Comparison of ENCODE assay signal across 15 mouse cellular contexts in the genomic region with DNA sequence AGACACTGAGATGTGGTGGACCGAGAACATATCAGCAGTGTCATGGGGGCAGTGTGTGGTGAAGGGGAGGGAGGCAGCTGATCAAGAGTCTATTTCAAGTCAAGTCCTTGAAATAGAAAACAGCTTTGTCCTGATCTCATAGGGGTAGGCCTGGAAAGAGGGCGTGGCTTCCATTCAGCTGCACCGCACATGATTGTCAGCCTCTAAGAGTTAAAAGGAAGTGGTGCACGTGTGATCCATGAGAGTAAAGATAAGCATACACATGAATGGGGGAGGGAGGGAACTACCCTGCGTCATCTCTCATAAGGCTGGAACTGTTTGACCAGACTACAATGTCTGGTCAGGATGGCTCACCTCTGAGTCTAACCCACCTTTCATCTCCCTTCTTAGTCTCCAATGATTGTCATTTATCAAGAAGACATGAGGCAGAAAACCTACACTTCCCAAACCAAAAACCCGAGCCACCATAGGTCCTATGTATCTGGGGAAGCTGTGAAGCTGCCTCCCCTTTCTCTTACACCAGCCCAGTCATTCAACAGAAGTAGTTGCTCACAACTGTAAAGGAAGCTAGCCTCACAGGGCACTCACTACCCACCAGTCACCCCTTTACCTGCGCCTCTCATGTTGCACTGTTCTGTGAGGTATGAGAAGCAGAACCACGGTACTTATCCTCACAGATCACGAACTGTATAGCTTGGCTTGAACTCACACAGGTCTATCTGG. TPM values are rescaled to one million over a fixed set of nuclear protein-coding genes. Genes with fewer than 3 reads are reported as not detected.
DNase-seq lines count a peak whose midpoint lies in the region; ATAC-seq lines count a peak whose summit lies in the region.
"Had no signal": no experiment of that assay in that cellular context is flagged by ENCODE, and none has a peak within 500 bp of the region (broad histone marks: within the 10 kb centered on the region; RNA-seq: fewer than 3 reads in every experiment).

No protein-coding gene starts in this region.

- H3K4me1 ChIP-seq in heart, embryonic 15.5 days (replicated peaks), result peaks cover 11% of the 10 kb centered on the region
- H3K4me1 ChIP-seq in liver, embryonic 11.5 days (replicated peaks; ENCODE audit: control insufficient read depth, insufficient read depth, low read length), result no peaks in the 10 kb centered on the region
- no peaks in the 10 kb centered on the region for H3K4me1 ChIP-seq in stomach, embryonic 16.5 days (ENCODE audit: control insufficient read depth, insufficient read depth, low read length)
- peaks cover 19% of the 10 kb centered on the region for H3K4me1 ChIP-seq in forebrain, embryonic 10.5 days
- H3K4me1 ChIP-seq: forebrain, embryonic 15.5 days; limb, embryonic 13.5 days had no signal

- H3K4me3 ChIP-seq in heart, embryonic 15.5 days, result no peak overlapping the region
- no peak overlapping the region for H3K4me3 ChIP-seq in liver, embryonic 11.5 days (ENCODE audit: low read depth, low read length)
- H3K4me3 ChIP-seq in stomach, embryonic 16.5 days (replicated peaks; ENCODE audit: low read length), result no peak overlapping the region
- no peak overlapping the region for H3K4me3 ChIP-seq in forebrain, embryonic 10.5 days
- H3K4me3 ChIP-seq: embryonic facial prominence, embryonic 10.5 days; forebrain, embryonic 15.5 days; limb, embryonic 13.5 days; midbrain, embryonic 13.5 days had no signal

- no peak overlapping the region for H3K9ac ChIP-seq in heart, embryonic 15.5 days
- H3K9ac ChIP-seq in liver, embryonic 11.5 days (ENCODE audit: low read depth, low read length), result no peak overlapping the region
- H3K9ac ChIP-seq in stomach, embryonic 16.5 days (ENCODE audit: low read length), result no peak overlapping the region
- H3K9ac ChIP-seq: forebrain, embryonic 15.5 days; limb, embryonic 13.5 days; midbrain, embryonic 13.5 days had no signal

- peak overlapping the region; percentile 36 for H3K27ac ChIP-seq in heart, embryonic 15.5 days
- H3K27ac ChIP-seq in liver, embryonic 11.5 days (ENCODE audit: low read depth, low read length), result no peak overlapping the region
- H3K27ac ChIP-seq in stomach, embryonic 16.5 days (ENCODE audit: low read length), result no peak overlapping the region
- H3K27ac ChIP-seq in forebrain, embryonic 10.5 days, result no peak overlapping the region
- H3K27ac ChIP-seq: embryonic facial prominence, embryonic 10.5 days; forebrain, embryonic 15.5 days; limb, embryonic 13.5 days; midbrain, embryonic 13.5 days had no signal

- no peaks in the 10 kb centered on the region for H3K36me3 ChIP-seq in heart, embryonic 15.5 days
- no peaks in the 10 kb centered on the region for H3K36me3 ChIP-seq in liver, embryonic 11.5 days (ENCODE audit: control insufficient read depth, insufficient read depth, low read length)
- no peaks in the 10 kb centered on the region for H3K36me3 ChIP-seq in stomach, embryonic 16.5 days (ENCODE audit: control insufficient read depth, insufficient read depth, low read length)
- H3K36me3 ChIP-seq in forebrain, embryonic 10.5 days (replicated peaks), result no peaks in the 10 kb centered on the region
- H3K36me3 ChIP-seq: embryonic facial prominence, embryonic 10.5 days; forebrain, embryonic 15.5 days; limb, embryonic 13.5 days; midbrain, embryonic 13.5 days had no signal

- ATAC-seq in heart, embryonic 15.5 days (replicated peaks; ENCODE audit: insufficient number of reproducible peaks, insufficient read depth, low FRiP score, low read depth), result peak; percentile 80
- ATAC-seq in liver, embryonic 11.5 days (replicated peaks; ENCODE audit: low FRiP score), result peak; percentile 93
- ATAC-seq in stomach, embryonic 16.5 days (ENCODE audit: insufficient read depth, low FRiP score), result peak; percentile 53; the same call in 1 of the 2 replicates
- ATAC-seq: forebrain, embryonic 15.5 days; midbrain, embryonic 13.5 days had no signal

- no peaks in the 10 kb centered on the region for H3K9me3 ChIP-seq in heart, embryonic 15.5 days (replicated peaks)
- H3K9me3 ChIP-seq in liver, embryonic 11.5 days (ENCODE audit: control insufficient read depth, low read length), result no peaks in the 10 kb centered on the region
- H3K9me3 ChIP-seq in stomach, embryonic 16.5 days (replicated peaks; ENCODE audit: control insufficient read depth, low read length), result no peaks in the 10 kb centered on the region
- H3K9me3 ChIP-seq in forebrain, embryonic 10.5 days, result no peaks in the 10 kb centered on the region
- H3K9me3 ChIP-seq: embryonic facial prominence, embryonic 10.5 days; forebrain, embryonic 15.5 days; limb, embryonic 13.5 days; midbrain, embryonic 13.5 days had no signal

- no peaks in the 10 kb centered on the region for H3K27me3 ChIP-seq in heart, embryonic 15.5 days
- no peaks in the 10 kb centered on the region for H3K27me3 ChIP-seq in liver, embryonic 11.5 days (replicated peaks; ENCODE audit: control insufficient read depth, insufficient read depth, low read length)
- H3K27me3 ChIP-seq in stomach, embryonic 16.5 days (ENCODE audit: control insufficient read depth, insufficient read depth, low read length), result no peaks in the 10 kb centered on the region
- peaks cover 7% of the 10 kb centered on the region; the same call in 1 of the 2 replicates for H3K27me3 ChIP-seq in forebrain, embryonic 10.5 days (ENCODE audit: poor library complexity, severe bottlenecking)
- H3K27me3 ChIP-seq: forebrain, embryonic 15.5 days; limb, embryonic 13.5 days; midbrain, embryonic 13.5 days had no signal

- no peak overlapping the region for H3K4me2 ChIP-seq in heart, embryonic 15.5 days
- no peak overlapping the region for H3K4me2 ChIP-seq in liver, embryonic 11.5 days
- H3K4me2 ChIP-seq in stomach, embryonic 16.5 days (ENCODE audit: low read depth, low read length), result no peak overlapping the region
- H3K4me2 ChIP-seq: forebrain, embryonic 15.5 days; limb, embryonic 13.5 days; midbrain, embryonic 13.5 days had no signal

- no peak for DNase-seq in heart, adult 9 months (ENCODE audit: low spot score in 2 of 2)
- DNase-seq in NIH3T3 (ENCODE audit: low read depth), result peak; percentile 33
- no peak for DNase-seq in liver, embryonic 11.5 days (ENCODE audit: low spot score)
- DNase-seq in forebrain, embryonic 10.5 days (ENCODE audit: extremely low spot score, low spot score), result no peak
- DNase-seq in neural tube, embryonic 10.5 days (ENCODE audit: extremely low spot score, low spot score), result no peak
- no peak for DNase-seq in adrenal gland, adult 2 months
- DNase-seq: adrenal gland, adult 8-10 months; gastrocnemius, postnatal 36 days; kidney, adult 9 months had no signal

- 40% methylated on average over 9 of the region's 9 CpGs for WGBS in heart, embryonic 15.5 days
- 40% methylated on average over 9 of the region's 9 CpGs for WGBS in liver, embryonic 11.5 days
- whole genome bisulfite sequencing in stomach, embryonic 16.5 days, result 62% methylated on average over 9 of the region's 9 CpGs
- WGBS in forebrain, embryonic 10.5 days, result 77% methylated on average over 9 of the region's 9 CpGs

RNA-seq across cellular contexts. Expression of a gene that starts 11.5 kb away (rescaled TPM):
- polyA plus RNA-seq in heart, embryonic 15.5 days (2015; fragmentation: Nextera tagmentation; extraction: Ambion mirVana), result 208 and 210 TPM in 2 replicates
- 75.7 and 77.8 TPM in 2 replicates for polyA plus RNA-seq in liver, embryonic 11.5 days (2014; fragmentation: Nextera tagmentation; extraction: Ambion mirVana)
- 79.8 and 89.3 TPM in 2 replicates for polyA plus RNA-seq in stomach, embryonic 16.5 days (2015; fragmentation: Nextera tagmentation; extraction: Ambion mirVana)
- 57.5 and 59.0 TPM in 2 replicates for polyA plus RNA-seq in forebrain, embryonic 10.5 days (2016; fragmentation: Nextera tagmentation; extraction: Ambion mirVana)
- total RNA-seq in adrenal gland, adult 2 months (2021), result 10 to 100 TPM; 76.9 to 85.2 TPM
- polyA plus RNA-seq in adrenal gland, adult 2 months (2012; rRNA removed), result 60.6 and 72.5 TPM in 2 replicates
